Comparison of ENCODE assay signal across 8 mouse cellular contexts in the genomic region with DNA sequence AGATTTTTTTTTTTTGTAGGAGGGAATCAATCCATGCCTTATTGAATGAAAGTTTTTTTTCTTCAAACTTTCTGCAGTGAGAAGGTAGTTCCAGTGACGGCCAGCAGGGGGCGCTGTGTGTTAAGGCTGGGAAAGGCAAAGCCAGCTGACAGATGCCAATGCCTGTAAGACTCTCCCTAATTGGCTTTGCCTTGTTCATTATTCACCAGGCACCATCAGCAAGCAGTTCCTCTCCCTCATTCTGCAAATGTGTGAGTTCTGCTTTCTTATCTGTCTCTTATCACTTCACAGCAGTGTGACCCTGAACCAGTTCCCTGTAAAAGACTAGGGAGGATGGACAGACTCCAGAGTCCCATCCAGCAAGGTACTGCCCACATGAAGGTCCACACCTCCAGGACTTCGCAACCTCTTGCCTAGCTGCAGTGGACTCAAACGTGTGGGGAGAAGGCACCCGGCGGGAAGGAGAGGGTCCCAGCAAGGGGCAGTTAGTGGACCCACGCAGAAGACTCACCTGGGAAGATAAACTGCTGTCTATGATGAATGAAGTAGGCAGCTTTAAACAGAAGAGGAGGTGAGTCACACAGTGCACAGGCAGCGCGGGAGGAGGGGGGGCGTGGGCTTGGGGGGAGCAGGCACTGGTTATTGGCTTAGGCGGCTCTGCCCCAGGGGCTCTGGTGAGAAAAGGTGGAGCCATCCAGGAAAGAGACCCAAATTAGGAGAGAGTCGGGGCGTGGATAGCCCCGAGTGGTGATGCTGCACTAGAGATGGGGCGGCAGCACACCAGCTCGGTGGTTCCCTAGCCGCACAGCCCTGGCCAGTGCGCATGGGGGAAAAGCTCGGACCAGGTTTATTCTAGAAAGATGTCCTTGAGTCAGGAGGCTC. TPM values are rescaled to one million over a fixed set of nuclear protein-coding genes. Genes with fewer than 3 reads are reported as not detected.
DNase-seq lines count a peak whose midpoint lies in the region; ATAC-seq and TF ChIP-seq lines count a peak whose summit lies in the region.

No protein-coding gene starts in this region.

- peaks cover 7% of the 10 kb centered on the region for H3K4me1 ChIP-seq in hindbrain, embryonic 10.5 days (replicated peaks)
- H3K4me1 ChIP-seq in hindbrain, embryonic 12.5 days: peaks cover 3% of the 10 kb centered on the region
- no peaks in the 10 kb centered on the region for H3K4me1 ChIP-seq in limb, embryonic 11.5 days (ENCODE audit: control insufficient read depth, insufficient read depth, low read length)
- no peaks in the 10 kb centered on the region for H3K4me1 ChIP-seq in midbrain, postnatal 0 days (ENCODE audit: insufficient read depth, low read length)

- no peaks in the 10 kb centered on the region for H3K27me3 ChIP-seq in hindbrain, embryonic 10.5 days (ENCODE audit: insufficient read depth, poor library complexity, severe bottlenecking)
- no peaks in the 10 kb centered on the region for H3K27me3 ChIP-seq in hindbrain, embryonic 12.5 days
- H3K27me3 ChIP-seq in limb, embryonic 11.5 days (ENCODE audit: control insufficient read depth, insufficient read depth, low read length): no peaks in the 10 kb centered on the region
- H3K27me3 ChIP-seq in midbrain, postnatal 0 days (ENCODE audit: insufficient read depth, low read length): no peaks in the 10 kb centered on the region

- peaks cover 27% of the 10 kb centered on the region for H3K36me3 ChIP-seq in hindbrain, embryonic 10.5 days
- peaks cover 12% of the 10 kb centered on the region for H3K36me3 ChIP-seq in hindbrain, embryonic 12.5 days
- H3K36me3 ChIP-seq in limb, embryonic 11.5 days (ENCODE audit: control insufficient read depth, insufficient read depth, low read length): 0 out of 2 replicates have a peak, but pooled peaks cover 2% of the 10 kb centered on the region
- H3K36me3 ChIP-seq in midbrain, postnatal 0 days (ENCODE audit: insufficient read depth, low read length): peaks cover 22% of the 10 kb centered on the region

- H3K9ac ChIP-seq in hindbrain, embryonic 12.5 days: no peak overlapping the region
- no peak overlapping the region for H3K9ac ChIP-seq in limb, embryonic 11.5 days (ENCODE audit: low read length)
- no peak overlapping the region for H3K9ac ChIP-seq in midbrain, postnatal 0 days (replicated peaks; ENCODE audit: low read length, poor library complexity, severe bottlenecking)

- ATAC-seq in hindbrain, embryonic 12.5 days (ENCODE audit: low FRiP score): no peak
- ATAC-seq in limb, embryonic 11.5 days (ENCODE audit: insufficient number of reproducible peaks, low FRiP score, low TSS enrichment, low read depth): no peak
- ATAC-seq in midbrain, postnatal 0 days (ENCODE audit: low FRiP score): peak; percentile 47; the same call in 1 of the 2 replicates

- WGBS in hindbrain, embryonic 10.5 days: 57% methylated on average over 19 of the region's 19 CpGs
- WGBS in hindbrain, embryonic 12.5 days: 53% methylated on average over 19 of the region's 19 CpGs
- WGBS in limb, embryonic 11.5 days: 46% methylated on average over 19 of the region's 19 CpGs
- 54% methylated on average over 19 of the region's 19 CpGs for WGBS in midbrain, postnatal 0 days

- H3K27ac ChIP-seq in hindbrain, embryonic 10.5 days: no peak overlapping the region; the same call in 1 of the 2 replicates
- no peak overlapping the region for H3K27ac ChIP-seq in hindbrain, embryonic 12.5 days
- H3K27ac ChIP-seq in limb, embryonic 11.5 days (replicated peaks; ENCODE audit: low read depth, low read length): no peak overlapping the region
- H3K27ac ChIP-seq in midbrain, postnatal 0 days (ENCODE audit: low read depth, low read length): no peak overlapping the region

- DNase-seq in hindbrain, embryonic 10.5 days (ENCODE audit: low spot score): peak; percentile 78
- peak; percentile 83 for DNase-seq in embryo, embryonic 10.5 days (ENCODE audit: low spot score)
- peak; percentile 85 for DNase-seq in gastrocnemius, postnatal 4 days (ENCODE audit: low spot score in 2 of 2)
- peak; percentile 86 for DNase-seq in kidney, adult 18-20 months
- peak; percentile 89 for DNase-seq in limb, embryonic 11.5 days (ENCODE audit: low spot score)
- DNase-seq in midbrain, postnatal 0 days (ENCODE audit: low spot score): peak; percentile 83
- DNase-seq in spleen, postnatal 14 days (ENCODE audit: low spot score in 2 of 2): peak; percentile 68 to 86

- peak; percentile 99 for TF ChIP-seq CTCF in midbrain, postnatal 0 days (IDR thresholded peaks at IDR 0.05)

- H3K4me2 ChIP-seq in hindbrain, embryonic 12.5 days (replicated peaks): no peak overlapping the region
- H3K4me2 ChIP-seq in limb, embryonic 11.5 days (ENCODE audit: low read depth, severe bottlenecking): no peak overlapping the region
- no peak overlapping the region for H3K4me2 ChIP-seq in midbrain, postnatal 0 days (ENCODE audit: low read depth, low read length, poor library complexity, severe bottlenecking)

- no peak overlapping the region for H3K4me3 ChIP-seq in hindbrain, embryonic 10.5 days
- no peak overlapping the region for H3K4me3 ChIP-seq in hindbrain, embryonic 12.5 days
- H3K4me3 ChIP-seq in limb, embryonic 11.5 days (ENCODE audit: low read depth, low read length): no peak overlapping the region
- no peak overlapping the region for H3K4me3 ChIP-seq in midbrain, postnatal 0 days (ENCODE audit: low read depth, low read length)

- no peaks in the 10 kb centered on the region for H3K9me3 ChIP-seq in hindbrain, embryonic 10.5 days
- no peaks in the 10 kb centered on the region for H3K9me3 ChIP-seq in hindbrain, embryonic 12.5 days (replicated peaks)
- no peaks in the 10 kb centered on the region for H3K9me3 ChIP-seq in limb, embryonic 11.5 days (ENCODE audit: control insufficient read depth, low read length)
- H3K9me3 ChIP-seq in midbrain, postnatal 0 days (ENCODE audit: low read length): no peaks in the 10 kb centered on the region

RNA-seq across cellular contexts. Expression of a gene that starts 46.1 kb away (rescaled TPM):
- 4.3 and 5.7 TPM in 2 replicates for polyA plus RNA-seq in hindbrain, embryonic 10.5 days (2016; fragmentation: Nextera tagmentation; extraction: Ambion mirVana)
- 8.7 and 10.6 TPM in 2 replicates for polyA plus RNA-seq in hindbrain, embryonic 12.5 days (2016; fragmentation: Nextera tagmentation; extraction: Ambion mirVana)
- 10 to 100 TPM; 29.9 to 31.8 TPM for total RNA-seq in gastrocnemius, postnatal 4 days (2021)
- 2.7 and 2.9 TPM in 2 replicates for polyA plus RNA-seq in limb, embryonic 11.5 days (2014; fragmentation: Nextera tagmentation; extraction: Ambion mirVana)
- total RNA-seq in midbrain, postnatal 0 days (2014; rRNA removed): 15.7 and 16.0 TPM in 2 replicates
- 16.5 and 19.9 TPM in 2 replicates for polyA plus RNA-seq in midbrain, postnatal 0 days (2015; fragmentation: Nextera tagmentation; extraction: Ambion mirVana)
